Mouse (Mus musculus) layer of hippocampus, postnatal 36 days (tissue): ENCODE results near the gene Rgs3. TPM values are rescaled to one million over a fixed set of nuclear protein-coding genes. Genes with fewer than 3 reads are reported as not detected.

Source experiments
- DNase-seq, 2 experiments: peaks; one replicate each; pipeline ENCODE4 v3.0.0; 2022
- total RNA-seq, 2 experiments: library from RNA; stranded (reverse); gene quantifications; 2 replicates each; pipeline ENCODE4 v1.2.3; 2021

Gene Rgs3
- 10 to 100 TPM; 14.8 to 19.8 TPM for total RNA-seq

DNA sequence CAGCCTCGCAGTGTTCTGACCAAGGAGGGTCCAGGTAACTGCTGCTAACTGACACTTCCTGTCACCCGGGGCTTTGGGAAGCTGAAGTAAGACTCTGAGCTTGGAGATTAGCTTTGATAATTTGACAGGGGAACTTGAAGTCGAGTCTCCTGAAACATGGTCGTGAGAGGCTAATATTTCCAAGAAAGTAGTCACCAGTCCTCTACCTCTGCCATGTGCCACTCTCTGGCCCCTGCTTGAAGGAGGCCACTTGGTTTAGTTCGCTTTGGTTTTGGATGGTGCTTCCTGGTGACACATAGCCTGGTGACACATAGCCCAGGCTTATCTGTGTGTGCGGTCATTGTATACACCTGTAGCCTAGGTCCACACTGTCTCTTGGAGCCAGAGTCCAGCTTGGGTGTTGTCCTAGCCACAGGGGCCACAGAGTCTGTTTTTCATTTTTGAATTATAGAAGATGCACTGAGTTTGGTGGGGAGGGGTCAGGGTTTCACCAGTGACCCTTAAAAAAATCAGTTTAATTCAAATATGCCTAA lies at the start of gene Rgs3:
TSS of gene Rgs3 (plus strand) at position 51 of the 533 bp plus-strand sequence.
- no peak for DNase-seq

DNA sequence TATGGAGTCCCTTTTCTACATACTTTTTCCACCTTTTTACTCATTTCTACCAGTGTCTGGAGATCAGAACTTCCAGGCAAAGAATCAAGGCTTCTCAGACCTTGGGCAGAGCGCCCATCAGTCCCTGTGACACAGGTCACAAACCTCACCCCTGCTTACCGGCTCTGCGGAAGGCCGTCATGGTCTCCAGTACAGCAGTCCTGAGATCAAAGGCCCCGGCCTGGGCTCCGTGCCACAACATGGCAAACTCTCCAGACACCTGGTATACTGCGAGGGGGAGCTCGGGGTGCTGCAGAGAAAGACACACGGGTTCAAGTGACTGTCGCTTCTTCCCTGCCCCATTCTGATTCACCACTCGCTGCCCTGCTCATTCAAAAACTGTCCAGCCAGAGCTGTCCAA lies 49.7 kb upstream of the Rgs3 start:
- DNase-seq = no peak

DNA sequence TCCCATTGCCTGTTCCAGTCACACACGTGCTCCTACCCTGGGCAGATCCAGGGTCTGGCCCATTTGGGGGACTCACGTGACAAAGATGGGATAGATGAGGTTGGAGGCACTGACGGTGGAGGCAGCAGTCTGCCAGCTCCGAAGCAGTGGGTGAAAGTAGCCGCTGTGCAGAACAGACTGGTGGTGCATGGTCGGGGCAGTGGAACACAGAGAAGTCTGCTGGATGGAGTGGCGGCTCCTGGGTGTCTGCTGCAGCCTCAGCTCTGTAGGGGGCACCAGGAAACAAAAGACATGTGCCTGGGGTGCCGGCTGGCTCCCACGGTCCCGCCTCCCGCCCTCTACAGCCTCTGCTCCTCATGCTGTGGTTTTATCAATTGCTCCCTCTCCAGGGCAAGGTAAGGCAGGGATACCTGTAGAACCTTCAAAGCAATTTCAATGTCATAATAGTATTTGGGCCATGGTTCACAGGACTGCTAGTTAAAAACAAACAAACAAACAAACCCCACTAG lies 45.6 kb upstream of the Rgs3 start:
- DNase-seq = no peak

DNA sequence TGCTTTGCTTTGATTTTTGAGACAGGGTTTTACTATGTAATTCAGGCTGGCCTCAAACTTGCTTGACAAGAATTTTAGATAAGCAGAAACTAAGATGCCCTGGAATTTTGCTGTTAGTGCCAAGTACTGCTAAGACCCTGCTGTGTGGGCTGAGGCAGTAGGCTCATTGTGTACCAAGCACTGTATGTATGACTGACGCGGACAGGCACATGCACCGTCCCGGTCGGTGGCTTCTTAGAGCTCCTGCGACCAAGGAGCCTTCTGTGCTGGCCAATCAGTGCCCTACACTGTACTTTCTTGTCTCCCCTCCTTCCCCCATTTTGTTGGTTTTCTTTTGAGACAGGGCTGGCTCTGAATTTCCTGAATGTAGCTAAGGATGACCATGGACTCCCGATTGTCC lies 44.7 kb upstream of the Rgs3 start:
- DNase-seq = no peak

DNA sequence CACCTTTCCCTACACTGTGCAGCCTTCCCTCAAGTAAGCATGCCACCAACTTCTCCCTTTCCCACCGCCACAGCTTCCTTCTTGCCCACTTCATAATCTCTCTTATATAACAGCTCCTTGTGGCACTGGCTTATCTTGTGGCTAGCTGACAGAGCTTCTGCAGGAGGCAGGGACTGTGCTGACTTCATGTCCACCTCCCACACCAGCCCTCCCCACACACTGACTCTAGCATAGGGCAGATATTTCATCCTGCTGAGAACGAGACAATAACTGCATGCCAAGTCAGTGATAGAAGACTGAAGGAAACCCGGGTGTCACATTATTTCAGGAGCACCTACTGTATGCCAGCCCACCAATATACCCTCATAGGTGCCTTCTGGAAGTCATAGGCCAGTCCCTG lies 44.2 kb upstream of the Rgs3 start:
- no peak for DNase-seq

DNA sequence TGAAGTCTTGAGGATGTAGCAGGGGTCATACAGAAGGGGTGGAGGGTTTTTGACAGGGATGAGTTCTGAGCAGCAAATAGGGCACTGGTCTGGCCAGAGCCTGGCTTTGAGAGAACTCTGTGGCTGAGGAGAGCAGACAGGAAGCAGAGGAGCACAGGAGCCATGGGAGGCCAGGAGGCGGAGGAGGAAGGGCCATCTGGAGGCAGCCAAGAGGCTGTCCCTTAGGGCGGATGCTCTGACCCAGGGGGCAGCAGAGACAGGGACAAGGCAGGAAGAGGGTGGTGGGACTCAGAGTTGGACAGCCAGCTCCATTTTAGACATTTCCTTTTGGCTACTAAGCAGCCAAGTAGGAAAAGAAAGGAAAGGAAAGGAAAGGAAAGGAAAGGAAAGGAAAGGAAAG lies 43.6 kb upstream of the Rgs3 start:
- no peak for DNase-seq

DNA sequence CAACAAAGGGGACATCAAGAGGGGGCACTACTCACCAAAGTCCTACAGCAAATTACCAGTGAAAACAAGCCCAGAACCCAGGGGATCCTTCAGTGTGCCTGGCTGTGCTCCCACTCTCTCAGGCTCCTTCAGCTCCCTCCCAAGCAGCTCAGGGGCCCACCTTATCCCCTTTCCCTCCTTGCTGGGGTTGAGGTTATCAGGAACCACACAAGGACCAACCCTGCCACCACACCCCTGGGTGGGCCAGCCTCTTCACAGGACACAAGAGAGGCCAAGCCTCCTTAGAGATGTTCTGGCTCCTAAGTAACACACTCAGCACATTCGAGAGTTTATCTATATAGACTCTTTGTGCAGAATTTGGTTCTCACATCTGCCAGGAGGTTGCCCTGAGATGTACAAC lies 43.1 kb upstream of the Rgs3 start:
- no peak for DNase-seq

DNA sequence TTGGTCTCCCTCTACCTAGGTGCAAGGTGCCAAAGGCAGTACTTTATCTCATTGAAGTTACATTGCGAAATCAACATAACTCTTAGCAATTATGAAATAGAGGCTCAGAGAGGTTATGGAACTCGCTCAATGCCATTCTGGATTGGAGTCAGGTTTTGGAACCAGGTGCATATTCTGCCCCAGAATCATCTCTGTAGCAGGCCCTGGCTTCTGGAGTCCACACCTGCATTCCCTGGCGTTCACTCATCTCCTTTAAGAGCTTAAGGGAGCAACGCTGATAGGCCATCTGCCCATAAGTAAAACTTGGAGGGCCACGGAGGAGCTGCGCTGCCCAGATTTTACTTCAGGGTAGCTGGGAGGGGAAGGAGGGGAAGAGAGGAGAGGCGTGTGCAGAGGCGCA lies 42.6 kb upstream of the Rgs3 start:
- no peak for DNase-seq

DNA sequence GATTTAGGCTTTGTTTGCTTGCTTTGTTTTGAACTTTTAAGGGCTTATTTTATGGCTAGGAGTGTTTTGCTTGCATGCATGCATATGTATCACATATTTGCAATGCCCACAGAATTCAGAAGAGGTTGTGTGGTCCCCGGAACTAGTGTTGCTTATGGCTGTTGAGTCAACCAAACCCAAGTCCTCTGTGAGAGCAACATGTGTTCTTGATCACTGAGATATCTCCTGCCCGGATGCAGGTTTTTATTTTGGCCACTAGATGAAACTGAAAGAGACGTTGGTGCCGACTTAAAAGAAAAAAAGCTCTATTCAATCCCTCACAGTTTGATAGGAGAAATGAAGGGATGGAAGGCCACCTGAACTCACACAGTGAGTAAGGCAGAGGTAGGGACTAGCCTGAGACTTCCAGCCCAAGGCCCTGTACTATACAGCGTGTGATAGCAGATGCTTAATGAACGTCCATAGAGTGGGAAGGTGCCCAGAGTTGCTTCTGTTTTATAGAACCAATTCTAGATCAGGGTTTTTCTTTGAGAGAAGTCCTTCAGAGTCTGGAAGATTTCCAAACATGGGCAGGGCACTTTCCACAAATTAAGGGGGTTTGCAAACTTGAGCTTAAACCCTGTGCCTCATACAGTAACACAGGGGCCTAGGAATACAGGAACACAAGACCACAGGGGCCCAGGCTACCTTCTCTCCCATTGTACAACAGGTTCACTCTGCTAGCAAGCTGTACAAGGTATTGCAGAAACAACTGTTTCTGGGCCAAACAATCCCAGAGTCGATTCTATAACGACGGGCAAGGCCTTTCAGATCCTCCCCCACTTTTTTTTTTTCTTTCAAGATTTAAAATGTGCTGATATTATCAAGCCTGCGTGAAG lies 41.9 kb upstream of the Rgs3 start:
- no peak for DNase-seq

DNA sequence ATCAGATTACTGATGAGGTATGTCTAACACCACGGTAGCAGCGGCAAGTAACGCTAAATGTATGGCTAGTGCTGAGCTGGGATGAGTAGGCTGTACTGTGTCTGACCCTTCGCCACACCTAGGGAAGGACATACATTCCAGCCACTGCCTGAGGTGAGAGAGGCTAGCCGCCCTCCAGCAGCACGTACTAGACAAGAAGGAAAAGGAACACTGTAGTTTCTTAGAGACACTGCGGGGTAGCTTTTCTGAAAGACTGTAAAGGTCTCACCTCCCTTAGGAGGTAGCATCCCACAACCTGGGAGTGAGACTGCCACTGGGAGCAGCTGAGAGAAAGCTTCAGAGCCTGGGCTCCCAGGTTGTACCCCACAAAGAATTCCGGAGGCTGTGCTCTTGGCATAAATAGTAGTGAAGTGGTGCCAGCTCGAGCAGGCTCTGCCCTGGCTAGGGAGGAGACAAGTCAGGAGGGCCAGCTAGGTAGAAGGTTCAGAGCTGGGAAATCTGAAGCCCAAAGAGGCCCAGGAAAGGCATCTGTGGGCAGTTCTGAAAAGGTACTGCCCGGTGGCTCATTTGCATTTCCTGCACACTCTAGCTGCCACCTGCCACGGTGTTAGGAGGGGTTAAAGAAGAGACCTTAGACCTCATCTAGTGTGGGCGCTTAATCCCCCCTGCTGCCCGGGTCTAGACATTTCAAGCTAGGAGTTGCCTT lies 41.1 kb upstream of the Rgs3 start:
- no peak for DNase-seq

DNA sequence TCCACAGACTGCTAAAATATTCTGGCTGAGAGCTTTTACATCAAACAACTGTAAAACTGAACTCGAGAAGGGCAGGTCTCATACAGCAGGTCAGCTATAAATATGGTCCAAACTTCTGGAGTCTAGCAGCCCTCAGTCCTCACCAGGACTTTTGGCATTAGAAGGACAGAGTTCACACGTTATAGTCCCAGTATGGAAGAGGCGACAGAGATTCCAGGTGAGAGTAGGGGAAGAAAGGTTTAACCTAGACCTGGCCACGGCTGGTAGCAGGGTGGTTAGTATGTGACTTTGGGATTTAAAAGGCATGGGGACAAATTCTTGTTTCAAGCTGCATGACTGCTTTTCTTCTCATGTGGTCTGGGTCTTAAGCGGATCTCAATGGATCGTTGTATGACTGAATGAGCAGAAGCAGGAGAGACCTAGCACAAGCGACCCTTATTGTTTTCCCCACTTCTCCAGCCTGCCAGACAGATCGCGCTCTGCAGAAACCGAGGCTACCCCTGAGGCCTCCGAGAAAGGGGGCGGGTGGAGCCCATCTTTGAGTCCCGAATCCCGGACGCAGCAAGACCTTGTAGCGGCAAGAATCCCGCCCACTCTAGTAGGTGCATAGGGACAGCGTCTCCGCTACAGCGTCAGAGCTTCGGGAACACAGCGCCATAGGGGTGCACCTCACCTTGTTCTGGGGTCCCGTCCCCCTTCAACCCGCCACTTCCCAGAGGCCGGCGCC lies 40.4 kb upstream of the Rgs3 start:
- DNase-seq = no peak

DNA sequence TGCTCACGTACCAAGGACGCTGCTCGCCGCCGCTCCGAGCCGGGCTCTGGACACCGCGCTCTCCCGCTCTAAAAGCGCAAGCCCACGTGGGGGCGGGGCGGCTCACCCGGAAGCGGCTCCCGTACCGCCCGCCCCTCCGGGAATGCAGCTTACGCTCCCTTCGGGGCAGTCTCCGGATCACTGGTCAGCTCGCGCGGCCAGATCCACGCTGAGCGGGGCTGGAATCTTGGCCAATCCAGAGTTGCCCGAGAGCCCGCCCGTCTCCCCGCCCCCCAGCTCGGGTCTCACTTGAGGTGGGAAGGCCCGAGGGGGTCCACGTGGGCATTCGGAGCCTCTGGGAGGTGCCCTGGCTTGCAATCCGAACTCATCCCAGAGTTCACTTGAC lies 39.8 kb upstream of the Rgs3 start, which contains the start of gene Alad:
TSS of gene Alad (minus strand) at position 70 of the 385 bp plus-strand sequence.
- peak; percentile 82 to 86 for DNase-seq

DNA sequence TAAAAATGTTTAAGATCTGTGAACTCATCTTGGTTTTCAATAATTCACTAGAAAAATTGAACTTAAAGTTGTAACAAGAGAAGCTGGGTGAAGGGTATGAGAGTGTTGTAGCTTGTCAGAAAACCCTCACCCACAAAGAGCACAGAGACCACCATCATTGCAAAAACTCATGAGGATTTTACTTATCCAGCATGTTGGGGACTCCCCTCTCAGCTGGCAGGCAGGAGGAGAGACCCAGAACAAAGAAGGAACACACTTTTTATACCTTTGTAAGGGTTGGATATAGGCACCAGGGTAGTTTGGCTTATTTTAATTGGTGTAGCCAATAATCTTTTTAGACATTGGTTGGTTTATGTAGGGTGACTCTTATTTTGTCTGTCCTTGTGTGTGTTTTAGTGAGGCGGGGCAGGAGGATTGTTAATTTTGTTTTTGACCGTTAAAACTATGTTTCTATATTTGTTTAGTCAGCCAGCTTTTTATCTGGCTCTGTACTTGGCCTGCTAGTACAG lies 38.7 kb upstream of the Rgs3 start:
- no peak for DNase-seq

DNA sequence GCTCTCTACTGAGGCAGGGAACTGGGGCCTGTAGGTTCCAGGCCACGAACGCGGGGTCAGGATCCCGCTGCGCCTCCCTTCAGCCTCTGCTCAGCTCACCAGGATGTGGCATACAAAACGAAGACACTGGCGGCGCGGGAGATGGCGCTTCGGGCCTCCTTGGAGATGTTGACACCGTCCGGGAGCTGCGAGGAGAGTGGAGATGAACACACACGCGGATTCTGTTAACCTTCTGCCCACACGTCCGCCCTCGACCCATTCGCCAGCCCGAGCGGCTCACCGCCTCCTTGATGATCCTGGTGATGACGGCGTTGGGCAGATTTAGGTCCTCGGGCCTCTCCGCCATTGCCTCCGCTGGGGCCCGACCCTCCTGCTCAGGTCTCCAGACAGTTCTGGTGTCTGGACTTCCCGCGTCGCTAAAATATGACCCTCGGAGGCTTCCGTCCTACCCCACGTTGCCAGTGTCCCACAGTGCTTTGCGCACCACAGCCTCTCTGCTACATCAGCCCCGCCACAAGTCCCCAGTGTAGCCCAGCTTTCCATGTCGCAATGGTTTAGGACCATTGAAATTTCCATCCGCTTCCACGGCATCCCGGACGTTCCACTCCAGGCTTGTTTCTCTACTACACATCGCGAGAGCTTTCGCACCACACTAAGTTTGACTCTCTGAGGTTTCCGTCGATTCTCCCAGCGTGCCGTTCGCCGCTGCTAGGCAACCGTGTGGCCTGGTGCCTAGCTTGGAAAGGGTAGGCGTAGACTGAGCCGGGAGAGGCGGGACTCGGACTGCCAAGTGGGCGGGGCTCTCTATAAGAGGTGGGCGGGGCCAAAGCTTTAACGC lies 34.8 kb upstream of the Rgs3 start, which contains the start of the genes Pole3 and 4933430I17Rik:
TSS of gene Pole3 (minus strand) at position 418 of the 838 bp plus-strand sequence.
TSS of gene 4933430I17Rik (plus strand) at position 719 of the 838 bp plus-strand sequence.
- DNase-seq = peak; percentile 96

DNA sequence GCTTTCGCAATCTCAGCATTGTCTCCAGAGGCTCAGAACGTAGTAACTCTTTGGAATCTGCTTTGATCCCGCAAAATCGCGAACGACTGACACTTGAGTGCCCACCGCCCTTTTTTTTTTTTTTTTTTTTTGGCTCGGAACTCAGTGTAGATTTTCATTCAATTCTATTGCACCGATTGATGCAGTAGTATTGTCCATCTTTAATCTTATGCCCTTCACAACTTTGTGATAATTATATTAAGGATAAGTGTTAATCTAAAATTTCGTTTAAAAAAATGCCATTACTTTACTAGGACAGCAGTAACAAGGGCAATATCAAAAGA lies 34.2 kb upstream of the Rgs3 start:
- no peak for DNase-seq

DNA sequence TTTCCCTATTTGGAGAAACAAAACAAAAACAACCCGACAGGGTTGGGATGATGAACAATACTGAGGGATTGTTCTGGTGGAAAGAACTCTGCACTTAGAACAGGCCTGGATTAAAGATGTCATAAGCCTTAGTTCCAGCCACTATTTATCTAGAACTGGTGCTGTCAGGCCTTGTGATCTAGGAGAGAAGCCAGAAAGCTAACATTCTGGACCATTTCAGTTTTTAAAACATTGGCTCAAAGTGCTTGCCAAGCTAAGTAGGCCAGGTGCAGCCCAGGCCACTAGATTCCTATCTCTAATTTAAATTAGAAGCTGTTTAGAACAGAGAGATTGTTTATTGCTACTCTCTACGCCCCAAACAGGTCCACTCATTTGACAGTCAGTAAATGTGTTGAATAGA lies 33.4 kb upstream of the Rgs3 start:
- no peak for DNase-seq

DNA sequence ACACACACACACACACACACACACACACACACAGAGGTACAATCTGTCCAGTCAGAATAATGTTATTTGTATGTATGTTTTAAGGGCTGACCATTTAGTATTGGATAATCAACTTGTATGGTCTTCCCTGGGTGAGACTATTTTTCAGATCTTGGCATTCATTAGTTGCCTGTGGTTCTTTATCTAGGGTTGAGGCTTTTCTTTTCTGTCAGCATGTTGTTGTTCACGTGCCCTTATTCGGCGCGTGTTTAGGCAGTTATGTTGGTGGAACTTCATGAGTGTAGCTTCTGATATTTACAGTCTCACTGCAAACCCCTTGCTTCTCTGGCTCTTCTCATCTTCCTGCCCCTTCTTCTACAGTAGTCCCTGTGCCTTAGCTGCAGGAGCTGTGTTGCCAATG lies 32.0 kb upstream of the Rgs3 start:
- DNase-seq = no peak

DNA sequence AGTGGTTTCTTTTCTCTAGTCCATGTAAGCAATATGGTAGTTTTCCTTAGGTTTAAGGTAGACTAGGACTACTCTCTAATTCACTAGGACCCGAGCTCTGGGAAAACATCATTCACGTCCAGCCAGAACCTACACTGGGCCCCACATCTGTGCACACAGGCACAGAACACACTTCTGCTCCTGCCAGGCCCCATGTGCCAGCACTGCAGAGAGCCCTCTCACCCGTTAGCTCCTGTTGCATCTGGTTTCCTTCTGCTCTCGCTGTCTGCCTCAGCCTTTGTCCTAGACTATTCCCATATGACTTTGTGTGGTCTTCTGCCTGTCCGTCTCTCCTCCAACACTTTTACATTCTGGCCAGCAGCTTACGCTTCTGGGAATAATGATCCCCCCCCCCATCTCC lies 25.9 kb upstream of the Rgs3 start:
- DNase-seq = no peak

DNA sequence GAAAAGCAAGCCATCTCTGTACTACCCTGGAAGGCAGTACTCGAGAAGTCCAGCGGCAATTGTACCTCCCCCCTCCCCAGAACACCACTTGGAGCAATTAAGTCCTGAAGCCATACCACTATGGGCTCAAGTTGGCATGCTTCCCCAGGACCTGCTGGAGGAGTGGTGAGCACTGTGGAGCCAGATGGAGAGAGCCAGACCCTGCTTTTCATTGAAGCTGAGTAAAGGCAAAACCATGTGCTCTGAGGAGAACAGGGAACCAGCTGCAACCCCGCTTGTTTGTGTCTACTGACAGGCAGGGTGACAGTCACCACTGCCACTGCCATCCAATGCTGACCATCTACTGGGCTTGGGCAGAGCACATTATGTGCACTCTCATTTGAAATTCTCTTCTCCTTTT lies 17.8 kb upstream of the Rgs3 start:
- DNase-seq = no peak

DNA sequence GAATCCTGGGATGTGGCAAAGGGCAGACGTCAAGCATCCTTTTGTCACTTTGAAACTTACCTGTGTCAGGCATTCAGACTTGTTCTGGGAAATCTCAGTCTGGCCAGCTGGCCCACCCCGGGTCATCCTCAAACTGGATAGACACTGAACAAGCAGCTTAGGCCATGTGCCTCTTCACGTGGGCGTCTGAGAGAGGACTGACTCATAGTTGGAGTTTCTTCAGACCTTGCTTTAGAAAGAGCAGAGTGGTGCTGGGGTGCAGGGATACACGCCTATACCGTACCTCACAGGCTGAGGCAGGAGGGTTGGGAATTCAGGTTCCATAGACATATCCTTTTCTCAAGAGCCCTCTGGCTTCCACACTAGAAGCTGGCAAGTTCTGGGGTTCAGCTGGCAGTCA lies 15.9 kb upstream of the Rgs3 start:
- DNase-seq = no peak

DNA sequence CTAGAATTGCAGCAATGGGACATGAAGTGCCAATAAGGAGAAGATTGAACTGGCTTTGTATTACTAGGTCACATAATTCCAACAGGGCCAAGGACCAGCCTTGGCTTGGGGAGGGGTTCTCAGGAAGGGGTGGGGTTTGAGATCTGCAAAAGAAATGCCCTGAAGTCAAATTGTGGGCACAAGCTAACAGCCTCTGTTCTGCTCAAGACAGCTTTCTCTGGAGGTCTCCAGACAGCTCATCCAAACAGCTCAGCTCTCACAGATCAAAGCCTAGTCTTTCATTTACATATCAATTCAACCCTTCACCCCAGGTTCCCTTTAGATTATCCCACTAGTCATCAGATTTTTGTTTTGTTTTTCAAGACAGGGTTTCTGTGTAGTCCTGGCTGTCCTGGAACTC lies 14.8 kb upstream of the Rgs3 start:
- no peak for DNase-seq

DNA sequence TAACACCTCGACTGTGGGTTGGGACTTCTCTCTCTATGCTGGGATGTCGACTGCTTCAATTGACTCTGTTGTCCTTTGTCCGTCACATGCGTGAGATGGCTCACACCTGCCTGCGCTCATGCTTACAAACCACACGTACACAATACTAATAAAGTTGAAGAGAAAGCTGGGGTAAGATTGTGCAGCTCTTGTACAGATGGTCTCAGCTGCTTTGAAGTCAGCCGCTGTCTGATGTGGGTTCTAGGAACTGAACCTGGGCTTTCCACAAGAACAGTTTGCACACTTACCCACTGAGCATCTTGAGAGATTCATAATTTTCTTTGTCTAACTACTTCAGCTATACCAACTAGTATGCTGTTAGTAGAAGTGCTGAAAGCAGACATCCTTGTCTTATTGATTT lies 7.7 kb upstream of the Rgs3 start:
- DNase-seq = no peak
